Mouse (Mus musculus) kidney, adult 18-20 months (tissue): ENCODE results near the gene Cpt1c.

Source experiments
- DNase-seq: peaks from one replicate; pipeline ENCODE4 v3.0.0; 2021

Gene Cpt1c

DNA sequence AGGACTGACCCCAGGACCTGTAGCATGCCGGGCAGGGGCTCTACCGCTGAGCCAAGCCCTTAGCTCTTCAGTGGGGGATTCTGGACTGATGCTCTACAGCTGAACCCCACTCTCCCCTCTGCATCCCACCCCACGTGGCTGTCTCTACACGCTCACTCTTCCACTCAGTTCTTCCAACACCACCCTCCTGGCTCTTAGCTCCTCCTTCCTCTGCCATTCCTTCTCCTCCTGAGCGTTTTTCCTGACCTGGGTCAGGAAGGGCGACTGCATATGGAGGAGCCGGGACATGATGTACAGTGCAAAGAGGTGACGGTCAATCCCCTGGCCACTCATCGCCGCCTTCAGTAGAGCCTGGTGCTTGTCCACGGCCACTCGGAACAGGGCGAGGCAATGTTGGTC, 14.1 kb downstream of the Cpt1c start:
- no peak for DNase-seq

DNA sequence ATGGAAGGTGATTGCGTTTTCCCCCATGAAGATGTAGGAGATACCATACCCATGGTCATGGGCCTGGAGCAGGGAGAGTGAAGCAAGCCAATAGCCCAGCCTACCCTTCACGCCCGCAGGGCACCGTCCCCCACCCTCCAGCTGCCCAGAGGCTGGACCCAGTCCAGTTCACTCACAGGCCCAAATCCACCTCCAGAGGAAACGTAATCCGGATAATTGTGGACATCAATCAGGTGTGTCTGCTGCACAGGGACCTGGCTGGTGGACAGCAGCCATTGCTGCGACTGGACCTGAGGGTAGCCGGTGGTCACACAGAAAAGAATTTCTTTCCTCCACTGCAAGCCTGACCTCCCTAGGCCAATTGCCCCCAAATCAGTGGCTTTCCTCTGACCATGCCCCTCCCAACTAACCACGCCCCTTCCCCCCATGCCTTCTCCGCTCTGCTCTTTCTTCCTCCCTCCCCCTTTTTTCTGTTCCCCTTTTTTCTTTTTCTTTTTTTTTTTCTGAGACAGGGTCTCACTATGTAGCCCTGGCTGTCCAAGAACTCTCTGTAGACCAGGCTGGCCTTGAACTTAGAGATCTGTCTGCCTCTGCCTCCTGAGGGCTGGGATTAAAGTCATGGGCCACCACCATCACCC, 14.7 kb downstream of the Cpt1c start:
- DNase-seq: no peak

DNA sequence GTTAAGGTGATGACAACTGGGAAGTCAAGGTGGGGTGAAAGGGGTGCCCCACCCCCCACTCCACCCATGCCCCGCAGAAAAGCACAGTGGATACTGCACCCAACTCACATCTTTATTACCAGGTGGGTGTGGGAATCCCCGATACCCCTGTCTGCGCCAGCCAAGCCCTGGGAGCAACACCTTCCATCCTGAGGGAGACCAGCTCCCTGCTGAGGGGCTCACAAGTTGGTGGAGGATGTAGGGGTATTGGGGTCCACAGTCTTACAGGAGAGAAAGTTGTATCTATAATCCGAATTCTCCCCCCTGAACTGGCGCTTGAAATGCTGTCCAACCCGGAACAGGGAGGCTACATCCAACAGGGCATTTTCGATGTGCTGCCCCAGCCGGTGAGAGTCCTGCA, 15.4 kb downstream of the Cpt1c start:
- no peak for DNase-seq

DNA sequence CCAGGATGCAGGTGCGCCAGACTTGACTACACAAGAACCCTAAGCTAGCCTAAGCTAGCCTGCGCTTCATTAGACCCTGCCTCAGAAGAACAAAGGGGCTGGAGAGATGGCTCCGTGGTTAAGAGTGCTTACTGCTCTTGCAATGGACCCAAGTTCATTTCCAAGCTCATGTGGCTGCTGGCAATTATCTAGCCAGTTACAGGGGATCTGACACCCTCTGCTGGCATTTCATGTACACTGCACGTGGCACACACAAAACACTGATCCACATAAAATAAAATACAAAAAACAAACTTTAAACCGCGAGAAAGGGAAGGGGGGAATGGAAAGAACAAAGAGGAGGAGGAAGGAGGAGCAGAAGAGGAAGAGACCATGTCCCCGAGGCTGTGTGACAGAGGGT, 16.4 kb downstream of the Cpt1c start:
- DNase-seq: peak; percentile 65

DNA sequence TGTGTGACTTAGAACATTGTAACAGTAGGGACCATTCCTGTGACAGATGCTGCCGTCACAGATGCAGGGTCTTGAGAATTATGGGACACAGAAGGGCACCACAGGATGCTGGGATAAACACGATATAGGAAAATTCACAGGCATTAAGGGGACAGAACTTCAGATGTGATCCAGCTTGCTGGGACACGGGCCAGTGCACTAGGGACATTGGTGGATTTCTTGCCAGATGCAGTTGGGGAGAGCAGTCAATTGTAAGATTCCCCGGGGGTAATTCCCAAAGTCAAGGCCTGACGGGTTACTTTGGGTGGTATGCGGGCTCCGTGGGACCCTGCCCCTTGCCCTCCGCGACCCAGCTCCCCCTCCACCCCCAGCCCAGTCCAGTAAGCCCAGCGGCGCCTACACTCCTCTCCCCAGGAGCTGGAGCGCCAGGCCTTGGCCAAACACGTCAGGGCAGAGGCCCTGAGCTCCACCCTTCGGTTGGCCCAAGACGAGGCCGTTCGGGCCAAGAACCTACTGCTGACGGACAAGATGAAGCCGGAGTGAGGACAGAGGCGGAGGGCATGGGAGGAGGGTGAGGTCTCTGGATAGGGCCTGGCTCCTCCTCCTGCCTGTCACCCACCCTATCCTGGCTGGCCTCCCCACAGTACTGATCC, 17.3 kb downstream of the Cpt1c start:
- DNase-seq: no peak

DNA sequence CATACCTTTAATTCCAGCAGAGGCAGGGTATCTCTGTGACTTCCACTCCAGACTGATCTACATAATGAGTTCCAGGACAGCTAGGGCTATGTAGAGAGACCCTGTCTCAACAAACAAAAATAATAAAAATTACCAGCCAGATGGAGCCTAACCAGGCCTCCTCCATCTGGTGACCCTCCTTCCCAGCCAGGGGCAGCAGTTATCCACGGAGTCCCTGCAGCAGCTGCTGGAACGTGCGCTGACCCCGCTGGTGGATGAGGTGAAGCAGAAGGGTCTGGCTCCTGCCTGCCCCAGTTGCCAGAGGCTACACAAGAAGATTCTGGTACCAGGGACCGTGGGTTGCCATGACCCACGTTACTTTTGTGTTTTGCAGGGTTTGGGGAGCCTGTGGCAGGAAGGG, 18.4 kb downstream of the Cpt1c start:
- no peak for DNase-seq

DNA sequence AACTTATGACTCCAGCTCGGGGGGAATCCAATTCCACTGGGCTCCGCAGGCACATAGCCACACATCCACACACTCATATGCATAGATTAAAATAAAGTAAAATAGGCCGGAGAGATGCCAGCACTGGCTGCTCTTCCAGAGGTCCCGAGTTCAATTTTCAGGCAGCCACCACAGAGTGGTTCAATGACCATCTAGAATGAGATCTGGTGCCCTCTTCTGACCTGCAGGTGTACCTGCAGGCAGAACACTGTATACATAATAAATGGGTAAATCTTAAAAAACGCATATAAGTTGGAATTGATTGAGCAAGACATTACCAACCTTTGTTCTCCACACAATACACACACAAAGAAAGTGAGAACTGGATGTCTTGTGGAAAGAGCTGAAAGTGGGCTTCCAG, 19.0 kb downstream of the Cpt1c start:
- peak; percentile 18 for DNase-seq

DNA sequence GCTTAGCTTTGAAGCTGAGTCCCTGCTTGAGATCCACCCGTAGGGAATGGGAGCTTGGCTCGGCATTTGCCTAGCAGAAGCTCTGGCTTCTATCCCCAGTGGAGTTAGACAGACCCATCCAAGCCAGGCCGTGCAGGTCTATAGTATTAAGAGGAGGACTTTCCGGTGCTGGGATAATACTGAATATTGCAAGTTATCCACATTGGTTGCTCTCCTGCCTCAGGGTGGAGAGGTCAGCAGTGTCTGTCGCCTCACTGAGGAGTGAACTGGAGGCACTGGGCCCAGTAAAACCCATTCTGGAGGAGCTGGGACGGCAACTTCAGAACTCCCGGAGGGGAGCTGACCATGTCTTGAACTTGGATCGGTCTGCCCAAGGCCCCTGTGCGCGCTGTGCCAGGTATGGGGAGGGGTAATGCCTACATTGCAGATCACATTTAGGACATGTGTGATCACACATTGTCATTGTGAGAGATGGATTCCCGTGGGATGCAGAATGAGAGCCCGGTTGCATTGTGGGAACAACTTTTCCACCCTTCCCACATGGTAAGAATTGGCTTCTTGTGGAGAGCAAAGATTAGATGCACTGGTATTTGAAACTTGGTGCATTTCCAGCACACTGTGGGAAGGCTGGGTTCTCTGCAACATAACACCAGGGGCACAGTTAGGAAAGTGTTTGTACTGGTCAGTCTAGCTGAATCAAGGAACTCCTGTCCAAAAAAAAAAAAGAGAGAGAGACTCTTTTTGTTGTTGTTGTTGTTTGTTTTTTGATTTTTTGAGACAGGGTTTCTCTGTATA, 20.4 kb downstream of the Cpt1c start:
- no peak for DNase-seq

DNA sequence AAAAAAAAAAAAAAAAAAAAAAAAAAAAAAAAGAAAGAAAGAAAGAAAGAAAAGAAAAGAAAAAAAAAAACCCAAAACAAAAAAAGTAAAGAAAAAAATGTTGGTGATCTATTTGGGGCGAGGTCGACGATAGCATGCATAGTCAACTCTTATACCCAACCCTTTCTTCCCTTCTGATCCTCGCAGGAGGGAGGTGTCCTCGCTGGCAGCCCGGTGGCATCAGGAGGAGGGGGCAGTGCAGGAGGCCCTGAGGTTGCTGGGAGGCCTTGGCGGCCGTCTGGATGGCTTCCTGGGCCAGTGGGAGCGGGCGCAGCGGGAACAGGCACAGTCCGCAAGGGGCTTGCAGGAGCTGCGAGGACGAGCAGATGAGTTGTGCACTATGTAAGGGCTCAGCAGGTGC, 21.1 kb downstream of the Cpt1c start:
- no peak for DNase-seq

DNA sequence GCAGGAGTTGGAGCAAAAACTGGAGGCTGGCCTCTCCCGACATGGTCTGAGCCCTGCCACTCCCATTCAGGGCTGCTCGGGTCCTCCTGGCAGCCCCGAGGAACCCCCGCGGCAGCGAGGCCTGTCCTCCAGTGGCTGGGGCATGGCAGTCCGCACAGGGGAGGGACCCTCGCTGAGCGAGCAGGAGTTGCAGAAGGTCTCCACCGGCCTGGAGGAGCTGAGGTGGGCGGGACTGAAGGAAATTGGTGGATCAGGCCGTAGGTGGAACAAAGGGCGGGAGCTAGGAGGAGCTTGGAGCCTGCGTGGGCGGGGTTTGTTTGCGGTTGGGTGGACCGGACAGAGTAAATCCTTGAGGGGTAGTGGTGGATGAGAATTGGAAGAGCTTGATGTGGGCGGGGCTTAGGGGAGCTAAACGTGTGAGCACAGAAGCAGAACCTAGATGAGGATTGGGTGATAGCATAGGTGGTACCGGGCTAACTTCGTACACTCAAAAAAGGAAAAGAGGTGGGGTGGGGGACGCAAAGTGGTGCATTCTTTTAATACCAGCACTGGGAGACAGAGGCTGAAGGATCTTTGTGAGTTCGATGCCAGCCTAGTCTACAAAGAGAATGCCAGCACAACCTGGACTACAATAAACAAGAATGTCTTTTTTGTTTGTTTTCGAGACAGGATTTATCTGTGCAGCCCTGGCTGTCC, 21.9 kb downstream of the Cpt1c start:
- DNase-seq: peak; percentile 95

DNA sequence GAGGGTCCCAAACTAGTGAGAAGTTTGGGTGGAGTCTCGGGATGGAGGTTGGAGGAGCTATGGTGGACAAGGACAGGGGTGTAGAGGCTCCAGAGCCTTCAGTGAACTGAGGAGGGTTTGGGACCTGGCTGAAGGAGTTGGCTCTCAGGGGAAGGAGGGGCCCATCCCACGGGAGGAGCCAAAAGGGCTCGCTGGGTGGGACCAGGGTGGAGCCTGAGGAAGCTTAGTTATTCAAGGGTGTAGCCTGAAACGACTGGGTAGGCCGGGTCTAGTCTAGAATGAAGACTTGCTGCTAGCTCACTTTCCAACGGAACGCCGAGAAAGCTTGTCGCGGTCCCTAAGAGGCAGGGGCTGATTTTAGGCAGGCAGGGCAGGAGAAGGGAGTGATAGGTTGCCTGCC, 22.7 kb downstream of the Cpt1c start:
- peak; percentile 84 for DNase-seq

DNA sequence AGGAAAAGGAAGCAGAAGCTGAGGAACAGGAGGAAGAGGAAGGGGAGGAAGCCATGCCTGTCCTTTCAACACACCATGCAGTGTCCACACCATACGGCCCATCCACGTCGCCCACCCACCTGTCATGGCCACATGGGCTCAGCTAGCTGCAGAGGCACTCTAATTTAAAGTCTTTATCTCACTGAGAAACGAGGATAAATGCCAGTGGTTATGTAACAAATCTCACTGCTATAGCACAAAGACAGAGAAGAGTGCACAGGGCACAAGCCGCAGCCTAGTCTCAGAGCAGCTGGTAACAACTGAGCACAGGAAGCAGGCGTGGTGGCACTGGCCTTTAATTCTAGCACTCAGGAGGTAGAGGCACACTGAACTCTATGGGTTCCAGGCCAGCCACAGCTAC, 24.7 kb downstream of the Cpt1c start:
- DNase-seq: no peak

DNA sequence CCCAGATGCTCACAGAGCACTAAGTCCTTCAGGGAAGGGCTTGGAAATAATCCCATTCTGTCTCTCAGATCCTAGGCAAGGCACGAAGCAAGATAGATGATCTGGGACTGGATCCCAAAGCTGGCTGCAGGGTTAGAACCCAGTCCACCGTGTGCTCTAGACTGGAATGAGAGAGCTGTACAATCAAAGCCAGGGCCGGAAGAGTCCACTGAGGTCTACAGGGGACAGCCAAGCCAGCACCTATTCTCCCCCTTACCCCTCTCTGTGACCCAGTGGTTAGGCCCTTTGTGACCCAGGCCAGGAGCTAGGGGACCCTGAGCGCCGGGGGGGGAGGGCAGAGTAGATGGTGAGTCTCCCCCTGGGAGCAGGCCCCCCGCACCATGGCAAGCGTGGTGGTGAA, 31.7 kb downstream of the Cpt1c start, which contains the start of gene Tsks:
Gene Tsks, plus strand, starts transcription at position 301 of the 400 bp plus-strand sequence.
- no peak for DNase-seq

DNA sequence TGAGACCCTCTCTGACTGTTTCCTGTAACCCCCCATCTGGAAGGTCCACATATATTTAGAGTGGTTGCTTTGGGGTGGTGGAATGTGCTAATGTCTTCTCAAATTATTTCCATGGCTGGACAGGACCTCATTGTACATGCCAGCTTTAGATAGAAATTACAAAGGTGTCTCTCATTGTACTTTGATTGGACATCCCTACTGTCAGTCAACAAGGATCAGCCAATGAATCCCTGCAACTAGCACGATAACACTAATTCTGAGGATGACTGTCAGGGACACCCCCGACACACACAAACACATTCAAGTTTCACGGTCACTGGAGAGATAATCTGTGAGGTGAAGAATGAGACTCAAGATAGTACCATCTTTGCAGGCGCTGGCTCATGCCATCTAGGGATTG, 36.0 kb downstream of the Cpt1c start:
- no peak for DNase-seq

DNA sequence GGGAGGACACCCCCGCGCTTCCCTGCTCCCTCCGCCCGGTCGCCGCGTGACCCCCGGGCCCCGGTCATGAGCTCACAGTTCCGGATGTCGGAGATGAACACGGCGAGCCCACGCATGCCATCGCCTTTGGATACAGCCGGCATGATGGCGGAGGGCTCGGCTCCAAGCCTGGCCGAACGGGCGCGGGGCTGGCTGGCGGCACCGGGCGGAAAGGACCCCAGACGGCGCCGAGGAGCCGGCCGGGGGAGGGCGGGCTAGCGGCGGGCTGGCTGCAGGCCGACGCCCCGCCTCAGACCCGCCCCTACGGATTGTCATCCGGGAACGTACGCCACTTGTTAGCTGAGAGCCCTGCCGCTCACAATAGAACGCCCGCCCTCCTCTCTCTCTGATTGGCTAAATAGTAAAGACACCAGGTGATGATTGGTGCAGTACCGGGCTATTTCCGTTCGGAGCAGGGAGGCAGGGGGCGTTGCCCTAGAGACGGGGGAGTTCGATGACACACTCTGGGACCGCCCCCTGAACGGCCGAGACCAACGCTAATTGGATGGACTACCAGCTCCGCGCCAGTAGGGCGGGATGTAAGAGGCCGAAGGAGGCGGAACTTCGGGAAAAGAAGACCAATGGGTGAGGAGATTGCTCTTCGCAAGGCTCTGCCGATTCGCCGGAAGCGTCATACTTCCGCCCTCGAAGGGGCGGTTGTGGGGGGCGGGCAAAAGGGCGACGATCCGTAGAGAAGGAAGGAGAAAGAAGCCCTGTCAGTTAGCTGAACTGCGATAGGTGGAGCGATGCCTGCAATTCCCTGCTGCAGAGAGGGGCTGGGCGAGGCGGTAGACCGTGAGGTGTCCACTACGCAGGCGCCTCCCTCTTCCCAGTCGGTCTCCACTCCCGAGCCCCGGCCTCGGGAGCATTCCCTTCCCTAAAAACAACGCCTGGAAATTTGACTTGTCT, 45.2 kb downstream of the Cpt1c start, which contains the start of gene Ap2a1:
Gene Ap2a1, minus strand, starts transcription at position 293 of the 948 bp plus-strand sequence.
- peak; percentile 99 for DNase-seq

DNA sequence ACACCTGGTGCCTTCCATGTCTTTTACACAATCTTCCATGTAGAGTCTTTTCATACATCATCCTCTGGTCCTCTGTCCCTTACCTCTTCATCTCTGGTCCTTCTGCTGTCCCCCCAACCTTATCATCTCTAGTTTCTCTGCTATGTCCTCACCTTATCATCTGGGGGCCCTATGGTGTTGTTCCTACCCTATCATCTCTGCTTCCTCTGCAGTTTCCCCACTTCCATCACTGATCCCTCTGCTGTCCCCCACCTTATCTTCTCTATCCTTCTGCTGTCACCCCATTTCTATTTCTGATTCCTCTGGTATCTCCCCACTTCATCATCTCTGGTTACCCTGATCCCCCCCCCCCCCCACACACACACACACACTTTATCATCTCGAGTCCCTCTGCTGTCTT, 46.1 kb downstream of the Cpt1c start:
- no peak for DNase-seq

DNA sequence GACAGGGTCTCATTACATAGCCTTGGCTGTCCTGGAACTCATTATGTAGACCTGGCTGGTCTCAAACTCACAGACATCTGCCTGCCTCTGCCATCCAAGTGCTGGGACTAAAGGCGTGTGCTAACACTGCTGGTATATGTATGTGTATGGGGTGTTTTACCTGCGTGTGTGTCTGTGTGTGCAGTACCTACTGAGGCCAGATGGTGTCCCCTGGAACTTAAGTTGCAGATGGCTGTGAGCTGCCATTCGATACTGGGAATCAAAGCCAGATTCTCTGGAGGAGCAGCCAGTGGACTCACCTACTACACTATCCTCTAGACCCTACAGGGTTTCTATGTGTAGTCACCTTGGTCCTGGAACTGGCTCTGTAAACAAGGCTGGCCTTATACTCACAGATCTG, 49.2 kb downstream of the Cpt1c start:
- peak; percentile 49 for DNase-seq

DNA sequence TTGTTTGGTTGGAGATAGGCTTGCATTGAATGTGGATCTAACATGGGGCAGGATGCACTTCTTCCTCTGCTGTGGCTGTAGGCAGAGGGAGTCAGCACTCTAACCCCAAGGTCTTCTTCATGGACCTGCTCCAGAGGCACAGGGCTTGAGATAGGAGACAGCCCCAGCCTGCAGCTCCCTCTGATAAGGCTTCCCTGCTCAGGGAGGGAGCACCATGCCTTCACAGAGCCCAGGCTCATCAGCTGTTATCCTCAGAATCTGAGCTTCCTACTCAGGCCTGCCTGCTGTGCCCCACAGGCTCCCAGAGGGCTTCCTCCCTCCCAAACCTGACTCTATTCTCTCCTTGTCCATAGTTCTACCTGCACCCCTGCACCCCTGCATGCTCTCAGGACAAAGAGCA, 52.1 kb downstream of the Cpt1c start:
- DNase-seq: no peak

DNA sequence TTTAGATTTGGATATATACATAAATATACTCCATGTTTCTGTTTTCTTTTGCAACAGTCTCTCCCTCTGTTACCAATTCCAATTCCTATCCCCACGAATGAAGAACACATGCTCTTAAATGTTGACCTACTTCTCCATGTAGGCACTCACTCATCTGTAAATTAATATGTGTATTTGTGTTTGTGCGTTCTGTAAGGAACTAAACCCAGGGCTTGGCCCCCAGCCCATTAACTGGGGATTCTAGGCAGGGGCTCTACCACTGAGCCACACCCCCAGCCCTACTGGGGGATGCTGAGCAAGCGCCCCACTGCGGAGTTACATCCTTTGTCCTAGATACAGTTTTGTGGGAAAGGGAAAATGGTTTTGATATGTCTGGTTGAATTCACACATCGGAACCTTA, 55.5 kb downstream of the Cpt1c start:
- no peak for DNase-seq

DNA sequence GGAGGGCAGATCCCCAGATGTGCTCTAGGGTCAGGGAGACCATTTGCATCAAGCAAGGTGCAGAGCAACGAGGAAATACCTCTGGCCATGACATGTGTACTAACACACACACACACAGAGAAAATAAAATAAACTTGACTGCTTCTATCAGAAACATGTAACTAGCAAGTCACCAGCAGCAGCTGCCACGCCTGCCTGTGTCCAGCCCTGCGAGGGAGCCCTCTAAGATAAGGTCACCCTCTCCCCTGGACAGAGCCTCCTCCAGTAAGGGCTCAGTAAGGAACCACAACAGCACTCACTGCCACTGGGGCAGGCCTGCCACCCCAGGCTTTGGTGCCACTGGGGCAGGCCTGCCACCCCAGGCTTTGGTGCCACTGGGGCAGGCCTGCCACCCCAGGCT, 56.4 kb downstream of the Cpt1c start:
- DNase-seq: no peak

DNA sequence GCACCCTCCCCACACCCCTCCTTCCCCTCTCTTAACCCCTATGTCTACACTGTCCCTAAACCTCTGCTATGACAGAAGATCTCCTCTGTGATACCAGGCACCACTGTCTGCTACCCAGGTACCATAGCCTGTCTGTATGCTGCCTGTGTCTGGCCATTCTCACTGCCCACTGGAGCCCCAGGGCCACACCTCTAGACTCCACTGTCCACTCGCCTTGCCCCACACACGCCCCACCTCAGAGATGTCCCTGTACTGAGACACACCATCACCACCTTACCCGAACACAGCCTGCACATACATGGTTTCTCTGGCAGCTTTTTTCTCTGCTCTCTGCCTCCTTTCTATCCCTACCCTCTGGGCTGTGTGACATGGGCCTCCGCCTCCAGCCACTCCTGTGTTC, 57.8 kb downstream of the Cpt1c start:
- DNase-seq: no peak

DNA sequence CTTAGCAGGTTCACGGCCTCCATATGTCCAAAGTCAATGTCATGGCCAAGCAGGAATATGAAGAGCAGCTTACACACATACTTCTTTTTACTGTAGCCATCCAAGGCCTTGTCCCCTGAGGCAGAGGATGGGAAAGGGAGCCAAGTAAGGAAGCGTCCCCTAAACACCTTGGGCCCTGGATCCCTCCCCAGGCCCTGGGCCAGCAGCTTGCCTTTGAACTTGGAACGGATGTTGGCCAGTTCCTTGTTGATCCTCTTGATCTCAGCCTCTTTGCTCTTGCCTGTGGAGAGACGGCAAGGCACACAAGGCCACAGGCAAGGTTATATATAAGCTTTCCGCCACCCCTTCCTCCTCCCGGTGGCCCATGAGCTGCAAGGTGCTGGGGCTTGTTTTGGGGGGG, 58.5 kb downstream of the Cpt1c start:
- no peak for DNase-seq
